Mouse (Mus musculus): ENCODE measurements around the gene Ccsap.

Gene Ccsap

DNA sequence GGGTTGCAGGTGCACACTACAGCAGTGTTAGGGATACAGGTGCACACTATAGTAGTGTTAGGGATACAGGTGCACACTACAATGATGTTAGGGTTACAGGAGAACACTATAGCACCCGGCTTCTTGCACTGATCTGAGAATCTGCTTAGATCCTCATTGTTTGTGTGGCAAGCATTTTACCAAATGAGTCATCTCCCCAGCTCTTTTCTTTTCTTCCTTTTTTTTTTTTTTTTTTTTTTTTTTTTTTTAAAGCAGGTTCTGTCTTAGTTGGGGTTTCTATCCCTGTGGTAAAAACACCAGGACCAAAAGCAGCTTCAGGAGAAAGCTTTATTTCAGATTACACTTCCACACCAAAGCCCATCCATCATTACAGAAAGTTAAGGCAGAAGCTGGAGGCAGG lies 56.4 kb downstream of the Ccsap start:
- no peak for DNase-seq

DNA sequence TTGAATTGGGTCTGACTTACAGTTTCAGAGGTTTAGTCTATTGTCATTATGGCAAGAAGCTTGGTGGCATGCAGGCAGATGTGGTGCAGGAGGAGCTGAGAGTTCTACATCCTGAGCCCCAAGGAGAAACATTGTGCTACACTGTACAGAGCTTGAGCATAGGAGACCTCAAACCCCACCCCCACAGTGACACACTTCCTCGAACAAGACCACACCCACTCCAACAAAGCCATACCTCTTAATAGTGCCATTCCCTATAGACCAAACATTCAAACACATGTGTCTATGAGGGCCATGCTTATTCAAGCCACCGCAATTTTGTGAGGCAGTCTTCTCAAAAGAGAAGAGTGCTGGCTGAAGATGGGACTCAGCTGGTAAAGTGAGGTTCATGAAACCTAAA lies 58.5 kb downstream of the Ccsap start:
- no peak for DNase-seq

DNA sequence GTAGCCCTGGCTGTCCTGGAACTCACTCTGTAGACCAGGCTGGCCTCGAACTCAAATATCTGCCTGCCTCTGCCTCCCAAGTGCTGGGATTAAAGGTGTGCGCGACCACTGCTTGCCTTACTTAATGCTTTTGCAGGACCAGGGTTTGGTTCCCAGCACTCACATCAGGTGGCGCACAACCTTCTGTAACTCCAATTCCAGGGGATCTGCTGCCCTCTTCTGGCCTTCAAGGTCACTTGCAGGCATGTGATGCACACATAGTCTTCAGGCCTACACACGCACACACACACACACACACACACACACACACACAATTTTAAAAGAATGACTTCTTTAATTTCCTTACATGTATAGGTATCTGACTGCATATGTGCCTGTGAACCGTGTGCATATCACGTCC lies 59.1 kb downstream of the Ccsap start:
- no peak for DNase-seq

DNA sequence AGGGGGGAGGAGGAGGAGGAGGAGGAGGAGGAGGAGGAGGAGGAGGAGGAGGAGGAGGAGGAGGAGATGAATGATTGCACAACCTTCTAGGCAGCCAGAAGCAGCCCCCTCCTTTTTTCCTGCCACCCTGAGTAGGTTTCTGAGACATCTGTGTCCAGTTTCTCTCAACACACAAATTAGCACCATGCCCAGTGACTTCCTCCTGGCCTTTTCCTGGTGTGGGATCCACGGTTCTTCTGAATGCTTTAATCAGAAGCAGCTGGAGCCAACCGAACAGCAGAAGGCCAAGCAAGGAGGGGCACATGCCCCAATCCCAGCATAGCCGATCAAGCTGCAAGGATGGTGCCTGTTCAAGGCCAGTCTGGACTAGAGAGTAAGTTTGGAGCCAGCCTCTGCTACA lies 60.1 kb downstream of the Ccsap start:
- DNase-seq = no peak

DNA sequence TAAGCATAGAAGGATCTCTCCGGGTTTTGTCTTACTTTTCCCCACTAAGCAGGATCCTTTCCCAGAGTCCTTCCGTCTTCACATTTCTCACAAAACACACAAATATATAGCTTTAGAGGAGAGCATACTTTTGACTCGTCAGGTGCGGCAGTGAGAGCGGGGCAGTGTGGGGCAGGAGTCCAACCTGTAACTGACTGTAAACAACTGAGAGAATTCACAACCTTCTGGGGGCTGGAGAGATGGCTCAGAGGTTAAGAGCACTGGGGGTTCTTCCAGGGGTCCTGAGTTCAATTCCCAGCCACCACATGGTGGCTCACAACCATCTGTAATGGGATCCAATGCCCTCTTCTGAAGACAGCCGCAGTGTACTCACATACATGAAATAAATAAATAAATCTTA lies 60.6 kb downstream of the Ccsap start:
- no peak for DNase-seq

DNA sequence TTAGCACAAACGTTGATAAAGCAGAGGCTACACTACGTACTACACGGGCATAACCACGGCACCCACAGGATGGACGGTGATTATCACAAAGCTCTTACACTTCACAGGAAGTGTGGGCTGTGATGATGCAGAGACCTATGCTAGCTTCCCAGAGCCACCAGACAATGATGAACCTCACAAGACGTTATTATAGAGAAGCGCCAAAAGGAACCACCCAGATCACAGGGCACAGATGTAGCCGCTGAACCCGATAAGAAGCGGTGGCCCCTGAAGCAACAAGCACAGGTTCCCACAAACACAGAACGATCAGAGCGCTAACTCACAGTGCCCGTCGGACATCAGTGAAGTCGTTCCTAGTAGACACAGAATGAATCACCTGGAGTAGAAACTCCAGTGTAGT lies 62.1 kb downstream of the Ccsap start:
- DNase-seq = no peak

DNA sequence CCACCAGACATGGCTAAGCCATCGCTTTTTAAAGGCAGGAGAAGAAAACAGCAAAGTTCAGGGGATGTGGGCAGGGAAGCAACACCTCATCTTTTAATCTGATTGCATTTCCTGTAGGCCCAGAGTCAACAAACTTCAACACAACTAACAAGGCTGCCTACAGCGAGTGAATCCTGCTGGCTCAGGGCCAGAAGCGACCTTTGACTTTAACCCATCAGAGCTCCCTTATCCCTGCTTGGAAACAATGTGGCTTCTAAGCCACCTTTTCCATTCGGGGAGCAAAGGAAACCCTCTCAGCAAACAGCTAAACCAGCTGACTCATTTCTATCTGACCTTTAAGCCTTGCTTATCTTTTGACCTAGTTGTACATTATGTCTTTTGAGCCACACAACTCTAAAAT lies 63.3 kb downstream of the Ccsap start:
- DNase-seq = no peak

DNA sequence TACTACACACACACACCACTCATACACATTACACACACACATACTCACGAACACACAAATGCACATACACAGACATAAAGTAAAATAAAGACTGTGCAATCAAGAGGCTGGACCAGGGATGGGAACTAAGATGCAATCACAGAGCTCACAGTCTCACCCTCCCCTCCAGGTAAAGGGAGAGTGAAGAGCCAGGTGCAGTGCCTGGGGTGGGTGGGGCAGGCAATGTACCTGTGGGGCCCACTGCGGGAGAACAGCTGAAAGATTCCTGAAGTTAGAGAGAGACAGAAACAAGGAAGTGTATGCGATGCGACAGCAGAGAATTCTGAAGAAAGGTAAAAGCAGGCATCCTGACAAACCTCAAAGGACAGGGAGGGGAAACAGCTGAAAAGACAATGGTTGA lies 65.2 kb downstream of the Ccsap start:
- DNase-seq = no peak

DNA sequence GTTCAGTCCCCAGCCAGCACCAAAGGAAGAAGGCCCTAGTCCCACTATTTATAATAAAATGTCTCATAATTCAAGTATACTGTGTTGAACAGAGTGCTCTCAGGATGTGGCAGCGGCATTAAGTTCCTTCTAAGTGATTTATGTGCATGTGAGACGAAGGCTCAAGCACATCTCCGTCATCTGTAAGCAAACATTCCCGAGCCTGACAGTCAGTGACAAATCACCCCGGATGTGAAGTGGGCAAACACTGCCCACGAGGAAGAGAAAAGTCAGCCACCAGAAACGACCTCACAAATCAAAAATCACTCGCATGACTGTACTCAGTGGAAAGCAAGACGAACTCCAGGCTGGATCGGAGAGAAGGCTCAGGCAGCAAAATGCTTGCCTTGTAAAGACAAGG lies 66.1 kb downstream of the Ccsap start:
- DNase-seq = no peak

DNA sequence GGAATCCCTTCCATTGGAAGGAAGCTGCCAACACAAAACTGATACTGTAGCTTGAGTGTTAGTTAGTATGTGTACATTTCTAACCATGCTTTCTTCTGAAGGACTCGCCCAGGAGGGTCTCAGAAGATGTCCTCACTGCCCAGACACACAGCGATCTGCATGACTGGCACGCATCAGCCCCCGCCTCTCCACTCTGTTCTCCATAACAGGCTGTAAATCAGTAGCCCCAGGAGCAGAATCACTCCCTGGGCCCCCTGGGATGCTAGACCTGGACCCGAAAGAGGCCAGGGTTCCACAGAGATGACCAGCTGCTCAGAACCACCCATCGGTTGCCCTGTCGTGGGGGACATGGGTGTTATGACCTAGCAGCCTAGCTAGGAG lies 68.2 kb downstream of the Ccsap start:
- DNase-seq = no peak

DNA sequence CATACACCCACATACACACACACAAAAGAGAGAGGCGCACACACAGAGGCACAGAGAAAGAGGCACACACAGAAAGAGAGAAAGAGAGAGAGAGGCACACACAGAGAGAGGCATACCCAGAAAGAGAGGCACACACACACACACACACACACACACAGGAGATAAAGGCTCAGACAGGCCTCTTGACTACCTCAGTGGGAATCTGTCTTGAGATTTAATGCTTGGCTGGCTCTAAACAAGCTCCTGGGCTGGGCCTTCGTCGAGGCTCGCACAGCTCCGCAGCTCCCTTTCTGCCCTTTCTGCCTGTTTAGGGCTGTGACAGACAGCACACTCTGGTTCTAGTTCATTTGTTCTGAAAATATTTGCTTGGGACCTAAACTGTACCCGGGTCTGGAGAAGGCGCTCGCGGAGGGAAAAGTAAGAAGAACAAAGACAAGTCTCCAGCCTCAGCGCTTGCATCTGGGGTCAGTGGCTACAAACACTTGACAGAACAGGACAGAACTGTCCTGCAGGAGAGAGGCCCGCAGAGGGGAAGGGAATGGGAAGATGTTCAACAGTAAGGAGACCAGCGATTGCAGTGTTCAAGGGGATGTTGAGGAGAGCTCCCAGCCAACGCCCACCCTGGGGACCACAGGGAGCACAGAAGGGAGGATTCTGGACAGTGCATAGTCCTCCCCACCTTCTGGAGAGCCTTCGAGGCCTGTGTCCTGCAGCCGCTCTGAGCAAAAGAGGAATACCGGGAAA lies 68.7 kb downstream of the Ccsap start:
- no peak for DNase-seq

All from thymus, postnatal 14 days (tissue).